Mouse (Mus musculus) urinary bladder, postnatal 4 days (tissue): ENCODE measurements around the gene Plekhm2.

Experiments used
- DNase-seq, 2 experiments: peaks; one replicate each; pipeline ENCODE4 v3.0.0; 2021 to 2022; ENCODE audit warnings: low spot score in 2 of 2

The Plekhm2 gene

DNA sequence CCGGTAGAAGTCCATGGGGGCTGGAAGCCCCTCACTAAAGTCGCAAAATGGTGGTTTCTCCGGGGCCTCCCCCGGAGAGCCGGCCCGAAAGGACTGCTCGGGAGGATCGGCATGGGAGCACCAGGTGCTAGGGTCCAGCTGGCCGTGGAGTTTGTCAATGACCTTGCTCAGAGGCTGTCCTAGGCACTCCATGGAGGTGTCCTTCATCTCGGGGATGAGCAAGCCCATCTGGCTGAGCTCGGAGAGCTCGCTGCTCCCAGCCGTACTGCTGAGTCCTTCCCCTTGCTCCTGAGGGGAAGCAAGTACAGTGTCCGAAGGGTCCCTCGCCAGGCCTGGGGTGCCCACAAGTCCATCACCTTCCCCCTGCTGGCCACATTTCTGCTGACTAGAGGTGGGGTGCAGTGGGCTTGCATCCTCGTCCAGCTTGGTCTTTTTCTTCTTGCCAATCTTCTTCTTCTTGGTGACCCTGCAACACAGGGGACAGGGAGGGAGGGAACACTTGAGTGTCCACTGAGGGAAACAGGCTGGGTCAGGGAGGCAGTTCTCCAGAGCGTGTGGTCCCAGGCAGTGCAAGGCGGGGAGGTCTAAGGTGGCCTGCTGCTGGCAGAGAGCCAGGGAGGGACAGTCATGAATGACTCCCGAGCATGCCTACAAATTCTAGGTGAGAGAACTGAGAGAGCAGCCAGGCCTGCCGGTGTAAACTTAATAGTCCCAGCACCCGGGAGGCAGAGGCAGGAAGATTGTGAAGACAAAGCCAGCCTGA is 32.4 kb downstream of the Plekhm2 start:
- no peak for DNase-seq

DNA sequence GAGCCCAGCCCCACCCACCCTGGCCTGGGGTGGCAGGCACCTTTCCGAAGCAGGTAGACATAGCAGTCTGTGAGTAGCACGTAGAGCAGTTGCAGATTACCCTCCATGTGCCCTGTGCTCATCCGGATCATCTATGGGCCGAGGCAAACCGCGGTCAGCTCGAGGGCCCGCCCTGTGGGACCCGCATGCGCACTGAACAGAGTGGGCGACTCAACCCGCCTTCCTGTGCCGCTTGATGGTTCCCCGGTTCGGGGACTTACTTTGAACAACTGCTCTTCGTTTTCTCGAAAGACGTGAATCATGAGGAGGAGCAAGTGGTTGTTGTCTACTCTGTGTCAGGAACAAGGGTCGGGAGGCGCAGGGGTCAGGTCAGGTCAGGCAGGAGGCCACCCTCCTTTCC is 33.4 kb downstream of the Plekhm2 start:
- no peak for DNase-seq

DNA sequence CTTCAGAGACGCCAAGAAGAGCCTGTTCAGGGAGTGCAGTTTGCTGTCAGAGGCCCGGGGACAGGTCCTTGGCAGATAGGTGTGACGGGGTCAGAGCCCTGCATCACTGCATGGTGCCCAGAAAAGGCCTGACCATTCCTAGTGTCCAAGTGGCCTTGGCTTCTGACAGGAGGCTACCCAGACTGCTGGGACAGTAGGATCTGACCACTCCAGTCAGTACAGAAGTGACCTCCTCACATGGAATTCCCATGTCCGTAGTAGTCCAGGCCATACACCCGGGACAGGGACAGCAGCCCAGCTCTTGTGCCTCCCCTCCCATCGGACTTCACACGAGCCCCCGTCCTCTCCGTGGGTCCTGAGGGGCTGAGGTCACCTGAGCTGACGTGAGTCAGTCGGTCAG is 34.7 kb downstream of the Plekhm2 start:
- DNase-seq: no peak

DNA sequence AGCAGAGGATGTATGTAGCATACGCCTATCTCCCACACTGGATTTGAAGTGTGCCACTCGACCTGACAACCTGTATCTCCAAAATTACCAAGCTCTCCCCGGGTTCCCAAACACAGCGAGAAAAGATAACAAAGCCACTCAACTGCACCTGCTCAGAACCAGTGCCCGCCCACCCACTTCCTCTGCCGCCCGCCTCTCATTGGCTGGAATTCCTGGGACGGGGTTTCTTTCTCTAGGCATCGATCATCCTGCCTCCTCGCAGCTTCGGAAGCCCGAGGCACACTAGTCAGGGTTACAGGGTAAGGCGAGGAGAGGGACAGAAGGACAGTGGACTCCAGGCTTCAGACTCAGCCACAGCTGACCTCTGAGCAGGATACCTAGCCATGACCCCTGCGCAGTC is 36.0 kb downstream of the Plekhm2 start:
- DNase-seq: no peak

DNA sequence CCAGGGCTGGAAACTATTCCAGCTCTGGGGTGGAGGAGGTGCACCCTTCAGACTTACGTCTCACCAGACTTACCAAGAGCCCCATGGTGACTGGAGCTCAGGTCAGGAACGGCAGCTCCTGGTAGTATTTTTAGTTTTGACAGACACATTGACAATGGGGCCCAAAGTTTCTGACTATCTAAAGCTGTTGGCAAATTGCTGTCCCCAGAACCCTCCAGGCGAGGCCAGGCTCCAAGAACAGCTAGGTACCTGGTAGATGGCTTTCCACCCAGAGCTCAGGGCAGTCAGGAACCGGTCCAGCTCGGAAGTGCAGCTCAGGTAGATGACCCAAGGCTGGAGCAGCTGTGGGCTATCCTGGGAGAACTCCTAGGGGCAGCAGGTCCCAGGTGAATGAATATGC is 37.2 kb downstream of the Plekhm2 start:
- DNase-seq: no peak

DNA sequence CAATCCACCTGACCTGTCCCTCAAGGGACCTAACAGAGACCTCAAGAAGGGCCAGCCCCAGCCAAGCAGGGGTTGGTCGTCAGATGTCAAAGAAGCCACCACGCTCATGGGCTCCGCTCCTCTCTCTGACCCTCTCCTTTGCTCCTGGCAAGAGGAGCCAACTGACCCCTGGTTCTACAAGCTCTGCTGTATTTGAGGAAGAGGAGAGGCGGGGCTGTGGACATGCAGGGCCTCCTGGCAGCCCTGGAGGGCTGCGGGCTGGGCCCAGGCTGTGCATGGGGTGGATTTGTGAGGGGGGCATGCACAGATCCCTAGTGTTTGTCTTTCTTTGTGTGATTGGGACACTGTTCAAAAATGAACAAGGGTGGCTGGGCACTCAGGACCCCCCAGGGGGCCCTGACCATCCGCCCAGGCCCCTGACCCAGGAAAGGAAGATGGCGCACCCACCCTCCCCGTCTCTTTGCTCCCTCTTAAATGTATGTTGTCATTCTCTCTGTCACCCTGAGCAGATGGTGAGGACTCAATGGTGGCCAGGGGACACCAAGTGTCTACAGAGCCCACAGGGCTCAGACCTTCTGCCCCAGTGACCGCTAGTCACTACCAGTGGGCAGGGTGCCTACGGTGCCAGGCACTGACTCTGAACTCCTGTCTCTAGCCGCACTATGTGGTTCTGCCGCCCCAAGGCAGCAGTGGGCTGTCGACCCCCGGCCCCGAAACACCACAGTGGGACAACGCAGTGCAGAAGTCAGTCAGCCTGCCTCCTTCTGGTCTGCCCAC is 38.7 kb downstream of the Plekhm2 start:
- no peak for DNase-seq

DNA sequence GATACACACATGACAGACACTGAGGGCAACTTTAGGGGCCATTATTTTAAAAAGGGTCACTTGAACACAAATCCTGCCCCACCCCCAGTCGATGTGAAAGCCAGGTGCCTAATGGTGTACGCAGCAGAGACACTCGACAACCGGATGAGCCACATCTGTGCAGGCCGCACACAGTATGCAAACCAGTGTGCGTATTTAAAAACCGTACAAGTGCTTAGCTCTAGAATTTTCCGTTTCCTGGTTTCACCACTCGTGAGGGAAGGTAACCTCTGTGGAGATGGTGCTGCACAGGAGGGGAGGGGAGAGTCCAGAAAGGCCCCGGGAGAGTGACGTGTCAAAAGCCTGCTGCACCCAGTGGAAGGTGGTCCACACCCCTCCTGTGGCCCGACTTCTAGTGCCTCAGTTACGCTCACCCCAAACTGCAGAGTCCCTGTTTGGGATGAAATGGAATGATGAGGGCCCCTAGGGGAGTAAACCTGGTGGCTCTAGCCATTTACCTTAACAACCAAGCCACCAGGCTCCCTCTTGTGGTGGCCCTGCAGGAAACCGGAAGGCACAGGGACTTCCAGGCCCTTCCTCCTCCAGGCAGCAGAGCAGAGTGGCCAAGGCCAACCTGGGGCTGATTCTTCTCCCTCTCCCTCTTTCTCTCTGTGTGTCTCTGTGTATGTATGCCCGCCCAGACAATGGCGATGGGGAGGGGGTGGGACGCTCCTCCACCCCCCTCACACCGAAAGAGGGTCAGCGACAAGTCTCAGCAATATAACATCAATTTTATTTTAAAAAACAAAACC is 39.5 kb downstream of the Plekhm2 start:
- no peak for DNase-seq

DNA sequence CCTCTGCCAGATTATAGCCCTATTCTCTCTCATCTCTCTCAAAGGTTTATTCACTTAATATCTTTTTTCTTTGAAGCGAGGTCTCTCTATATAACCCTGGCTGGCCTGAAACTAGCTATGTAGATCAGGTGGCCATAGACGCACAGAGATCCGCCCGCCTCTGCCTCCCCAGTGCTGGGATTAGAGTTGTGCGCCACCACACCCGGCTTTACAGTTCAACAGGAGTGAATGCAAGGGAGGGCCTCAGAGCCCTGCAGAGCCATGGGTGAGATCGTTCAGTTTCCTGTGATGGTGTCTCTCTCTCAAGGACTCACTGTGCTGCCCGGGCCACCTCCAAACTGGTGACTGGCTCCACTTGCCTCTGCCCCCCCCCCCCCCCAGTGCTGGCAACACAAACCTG is 40.6 kb downstream of the Plekhm2 start:
- DNase-seq: no peak

DNA sequence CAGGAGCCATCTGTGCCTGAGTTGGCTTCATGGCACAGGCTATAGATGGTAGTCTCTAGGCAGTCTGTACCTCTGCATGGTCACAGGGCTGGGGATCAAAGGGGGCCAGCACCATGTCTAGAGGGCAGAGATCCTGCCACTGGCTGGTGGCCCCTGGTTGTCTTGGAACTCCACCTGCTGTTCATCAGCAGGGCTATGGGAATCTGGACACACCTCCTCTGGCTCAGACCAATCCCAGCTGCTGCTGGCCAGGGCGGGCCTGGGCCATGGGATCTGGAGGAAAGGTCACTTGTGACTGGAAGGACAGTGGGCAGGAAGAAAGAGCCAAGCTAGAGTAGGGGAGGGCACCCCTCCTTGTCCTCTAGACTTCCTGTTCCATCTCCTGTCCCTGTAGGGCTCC is 41.0 kb downstream of the Plekhm2 start, which contains the start of gene Slc25a34:
Gene Slc25a34 (minus strand): TSS at position 156 of the 400 bp plus-strand sequence.
- no peak for DNase-seq

DNA sequence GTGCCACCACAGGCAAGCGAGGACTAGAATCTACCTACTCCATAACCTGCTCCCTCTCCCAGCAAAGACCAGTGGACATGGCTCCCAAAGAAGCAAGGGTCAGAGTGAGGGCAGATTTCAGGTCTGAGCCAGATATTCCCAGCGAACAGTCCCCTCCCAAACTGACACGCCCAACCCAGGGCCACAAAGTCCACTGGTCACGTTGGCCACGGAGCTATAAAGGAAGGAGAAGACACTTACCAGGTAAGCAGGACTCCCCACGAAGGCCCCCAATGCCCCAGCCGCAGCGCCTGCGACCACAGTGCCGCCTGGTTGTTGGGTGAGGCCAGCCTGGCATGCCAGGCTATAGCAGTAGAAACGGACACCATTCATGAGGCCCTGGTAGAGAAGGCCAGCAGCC is 41.7 kb downstream of the Plekhm2 start:
- no peak for DNase-seq

DNA sequence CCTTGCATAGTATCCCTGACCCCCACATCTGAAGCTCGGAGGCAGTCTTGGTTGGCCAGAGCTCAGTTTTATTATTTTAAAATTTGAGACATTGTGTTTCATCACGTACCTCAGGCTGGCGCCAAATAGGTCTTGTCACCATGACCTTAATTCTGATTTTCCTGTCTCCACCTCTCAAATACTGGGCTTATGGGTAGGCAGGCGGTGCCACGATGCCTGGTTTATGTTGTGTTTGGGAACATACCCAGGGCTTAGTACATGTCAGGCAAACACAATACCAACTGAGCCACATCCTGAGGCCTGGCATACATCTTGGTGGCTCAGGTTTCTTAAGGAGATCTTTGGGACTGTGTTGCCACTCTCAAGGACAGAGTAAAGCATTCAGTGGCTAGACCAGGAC is 42.1 kb downstream of the Plekhm2 start:
- DNase-seq: no peak

DNA sequence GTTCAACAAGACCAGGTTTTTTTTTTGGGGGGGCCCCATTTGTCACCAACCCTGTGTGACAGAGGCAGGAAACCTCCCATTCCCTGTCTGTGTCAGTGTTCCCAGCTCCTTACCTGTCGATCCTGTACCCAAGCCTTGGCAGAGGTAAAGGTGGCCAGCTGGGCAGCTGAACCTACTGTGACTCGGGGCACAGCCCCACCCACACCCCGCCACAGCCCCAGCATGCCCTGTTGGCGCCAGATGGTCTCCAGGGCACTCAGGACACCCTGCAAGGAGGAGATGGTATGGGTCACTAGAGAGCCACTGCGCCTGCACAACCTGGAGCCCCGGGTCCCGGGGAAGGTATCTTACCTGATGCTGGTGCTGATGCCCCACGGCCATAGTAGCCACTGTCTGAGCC is 42.6 kb downstream of the Plekhm2 start:
- no peak for DNase-seq

DNA sequence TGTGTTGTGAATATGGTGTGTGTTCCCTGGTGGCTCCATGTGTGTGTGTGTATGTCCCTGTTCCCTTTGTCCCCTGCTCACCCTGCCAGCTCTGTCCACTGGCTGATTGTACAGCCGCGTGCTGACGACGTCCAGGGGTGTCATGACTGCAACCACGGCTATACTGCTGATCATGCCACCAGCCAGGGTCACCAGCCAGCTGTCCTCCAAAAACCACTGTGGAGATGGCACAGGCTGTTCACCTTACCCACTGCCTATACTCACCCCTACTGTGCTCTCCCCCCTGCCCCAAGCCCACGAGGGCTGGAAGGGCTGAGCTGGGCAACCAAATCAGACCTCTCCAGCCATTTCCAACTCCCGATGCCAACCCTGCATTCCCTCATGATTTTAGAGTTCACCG is 43.4 kb downstream of the Plekhm2 start:
- no peak for DNase-seq

DNA sequence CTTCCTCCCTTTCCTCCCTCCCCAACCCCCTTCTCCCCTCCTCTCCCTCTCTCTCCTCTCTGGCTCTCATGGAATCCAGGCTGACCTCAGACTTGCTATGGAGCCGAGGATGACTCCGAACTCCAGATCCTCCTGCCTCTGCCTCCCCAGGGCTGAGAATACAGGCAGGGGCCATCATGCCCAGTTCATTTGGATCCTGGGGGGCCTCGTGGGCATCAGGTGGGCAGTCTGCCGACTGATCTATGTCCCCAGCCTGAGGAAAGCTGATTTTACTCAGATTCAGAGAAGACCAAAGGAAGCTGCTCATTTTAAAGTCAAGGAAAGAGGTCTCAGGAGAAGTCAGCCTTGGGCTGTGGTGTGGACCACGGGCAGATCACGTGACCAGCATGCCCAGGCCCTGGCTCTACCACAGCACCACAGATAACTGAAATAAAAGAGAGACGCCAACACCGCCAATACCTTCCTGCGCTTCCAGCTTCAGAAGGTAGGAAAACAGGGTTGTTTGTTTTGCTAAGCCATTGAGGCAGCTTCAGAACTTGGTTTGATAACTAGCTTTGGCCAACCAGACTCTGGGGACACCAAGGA is 45.3 kb downstream of the Plekhm2 start:
- DNase-seq: no peak

DNA sequence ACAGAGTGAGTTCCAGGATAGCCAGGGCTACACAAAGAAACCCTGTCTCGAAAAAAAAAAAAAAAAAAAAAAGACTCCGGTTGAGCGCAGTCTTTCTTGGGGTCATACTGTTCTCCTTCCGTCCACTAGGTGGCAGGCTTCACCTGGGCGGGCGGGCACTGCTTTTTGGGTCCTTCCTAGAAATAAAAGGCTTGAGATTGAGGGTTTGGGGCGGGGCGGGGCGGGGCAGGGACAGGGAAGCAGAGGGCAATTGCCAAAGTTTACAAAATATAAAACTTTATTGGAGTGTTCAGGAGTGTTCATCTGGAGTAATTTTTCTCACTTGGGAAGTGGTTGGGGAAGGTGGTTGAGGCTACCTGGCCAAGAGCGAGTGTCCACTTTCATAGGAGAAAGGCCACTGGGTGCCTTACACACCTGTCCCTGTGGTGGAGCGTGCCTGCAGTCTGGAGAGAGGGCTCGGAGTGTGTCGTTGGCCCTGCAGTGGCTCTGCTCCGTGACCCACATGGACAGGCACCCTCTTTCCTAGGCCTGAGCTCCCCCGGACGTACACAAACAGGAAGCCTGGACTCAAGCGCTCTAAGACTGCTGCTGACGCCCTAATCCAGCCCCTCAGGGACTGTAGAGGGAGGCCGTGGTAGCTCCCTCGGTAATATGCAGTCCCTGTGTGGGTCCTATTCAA is 46.0 kb downstream of the Plekhm2 start, which contains the start of gene Tmem82:
Gene Tmem82 (minus strand): TSS at position 69 of the 679 bp plus-strand sequence.
- DNase-seq: peak in 1 of 2 experiments; percentile 66

DNA sequence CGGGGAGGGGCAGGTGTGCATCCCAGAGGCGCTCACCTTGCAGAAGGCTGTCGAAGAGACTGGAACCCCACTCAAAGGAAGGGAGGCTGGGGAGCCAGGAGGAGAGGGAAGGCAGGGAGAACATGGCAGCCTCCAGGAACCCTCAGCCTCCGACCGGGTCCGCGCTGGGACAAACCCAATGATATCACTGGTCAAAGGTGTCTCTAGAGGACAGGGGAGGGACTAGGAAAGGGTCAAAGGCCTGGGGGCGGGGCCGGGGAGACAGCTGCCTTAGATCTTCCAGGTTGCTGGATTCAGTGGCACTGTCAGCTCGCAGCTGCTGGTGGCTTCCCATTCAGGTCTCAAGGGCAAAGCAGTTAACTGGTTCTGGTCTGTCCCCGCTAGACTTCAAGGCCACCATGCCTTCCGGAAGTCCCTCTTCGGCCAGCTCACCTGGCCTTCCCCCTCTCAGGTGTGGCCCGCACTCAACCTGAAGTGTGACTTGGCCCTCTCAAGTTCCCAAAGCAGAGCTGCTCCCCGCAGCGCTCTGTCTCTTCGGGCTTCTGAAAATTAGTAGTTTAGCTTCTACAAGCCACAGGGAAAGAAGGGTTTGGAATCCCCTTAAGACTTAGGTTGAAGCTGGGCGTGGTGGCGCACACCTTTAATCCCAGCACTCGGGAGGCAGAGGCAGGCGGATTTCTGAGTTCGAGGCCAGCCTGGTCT is 46.7 kb downstream of the Plekhm2 start:
- no peak for DNase-seq

DNA sequence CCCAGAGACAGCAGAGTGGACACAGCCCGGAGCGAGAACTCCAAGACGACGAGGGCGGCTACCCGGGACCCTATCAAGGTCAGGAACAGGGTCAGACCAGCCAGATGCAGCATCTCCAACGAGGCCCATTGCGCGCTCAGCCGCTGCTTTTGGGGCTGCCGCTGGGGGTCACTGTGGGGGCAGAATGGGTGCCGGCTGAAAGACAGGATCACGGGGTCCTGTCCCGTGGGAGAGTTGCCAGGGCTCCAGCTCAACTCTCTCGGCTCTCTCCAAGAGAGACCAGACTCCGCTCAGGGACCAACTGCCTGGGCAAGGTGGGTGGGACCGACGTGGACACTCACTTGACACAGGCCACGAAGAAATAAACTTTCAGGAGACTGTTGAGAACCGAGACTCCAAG is 47.4 kb downstream of the Plekhm2 start:
- DNase-seq: peak; percentile 75 to 80

DNA sequence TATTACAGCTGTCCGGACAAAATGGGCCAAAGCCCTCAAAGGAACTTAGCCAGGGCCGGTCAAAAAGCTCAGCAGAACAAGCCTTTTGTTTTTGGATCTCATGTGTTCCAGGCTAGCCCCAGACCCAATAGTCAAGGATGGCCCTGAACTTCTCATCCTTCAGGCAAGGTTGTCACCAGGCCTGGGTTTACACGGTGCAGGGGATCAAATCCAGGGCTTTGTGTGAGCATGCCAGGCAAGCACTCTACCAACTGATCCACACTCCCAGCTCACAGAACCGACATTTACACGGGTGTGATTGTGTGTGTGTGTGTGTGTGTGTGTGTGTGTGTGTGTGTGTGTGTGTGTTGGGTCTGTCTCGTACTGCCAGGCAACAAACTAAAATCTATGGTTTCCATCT is 47.9 kb downstream of the Plekhm2 start:
- no peak for DNase-seq

DNA sequence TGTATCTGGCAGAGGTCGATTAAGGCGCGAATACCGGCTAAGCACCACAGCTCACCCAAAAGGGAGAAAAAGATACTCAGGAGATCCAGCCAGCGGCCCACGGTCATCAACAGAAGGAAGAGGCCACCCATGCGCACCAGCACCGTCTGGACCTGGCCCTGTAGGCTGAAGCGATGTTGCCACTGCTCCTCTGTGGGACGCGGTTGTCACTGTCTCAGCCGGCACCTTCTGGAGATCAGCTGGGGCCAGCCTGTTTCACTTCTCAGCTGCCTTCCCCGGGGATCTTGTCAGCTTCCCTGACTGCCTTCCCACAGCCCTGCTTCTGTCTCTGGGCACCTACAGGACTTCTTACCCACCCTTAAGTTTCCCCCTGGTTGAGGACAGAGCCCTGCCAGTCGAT is 49.8 kb downstream of the Plekhm2 start:
- DNase-seq: no peak

DNA sequence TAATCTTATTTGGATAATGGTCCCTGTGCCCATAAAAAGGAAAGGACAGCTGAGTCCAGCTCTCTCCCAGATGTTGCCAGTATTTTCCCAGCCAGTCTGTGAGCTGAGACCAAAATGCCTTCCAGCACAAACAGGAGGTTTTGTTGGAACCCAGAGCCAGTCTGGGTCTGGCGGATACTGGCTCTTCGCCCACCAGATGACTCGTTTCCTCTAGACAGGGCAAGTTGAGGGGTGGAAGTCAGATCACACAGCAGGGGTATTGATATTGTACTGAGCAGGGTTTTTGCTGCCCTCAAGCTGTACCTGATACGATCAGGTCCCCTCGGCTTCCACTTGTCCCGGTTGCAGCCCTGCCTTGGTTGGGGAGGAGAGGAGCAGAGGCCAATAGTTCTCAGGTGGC is 55.2 kb downstream of the Plekhm2 start:
- no peak for DNase-seq

DNA sequence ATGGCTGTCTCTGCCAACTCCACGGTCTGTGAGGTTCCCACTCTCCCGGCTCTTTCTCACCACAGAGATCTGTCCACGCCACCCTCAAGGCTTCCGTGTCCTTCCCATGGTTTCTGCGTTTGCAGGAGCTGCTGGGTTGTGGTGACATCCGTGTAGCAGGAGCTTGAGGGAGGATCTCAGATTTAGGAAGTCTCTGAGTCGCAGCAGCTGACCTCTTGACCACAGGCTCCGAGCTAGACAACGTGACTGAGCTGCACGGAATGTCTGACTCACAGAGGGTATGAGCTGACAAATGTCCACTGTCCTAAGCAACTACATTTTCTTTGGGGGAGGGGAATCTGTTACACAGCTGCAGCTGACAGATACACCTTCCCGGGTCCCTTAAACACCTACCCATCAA is 58.8 kb downstream of the Plekhm2 start, which contains the start of gene Fblim1:
Gene Fblim1 (minus strand): TSS at position 236 of the 400 bp plus-strand sequence.
- no peak for DNase-seq
